Mouse (Mus musculus) midbrain, postnatal 0 days (tissue): ENCODE results near the gene Rcan3. TPM values are rescaled to one million over a fixed set of nuclear protein-coding genes. Genes with fewer than 3 reads are reported as not detected.
A peak's percentile ranks its signal among the peaks of the same experiment; 100 is the strongest.

Experiments
- ATAC-seq: fragments of 200-750 bp; cut with Nextera tagmentation; 2 replicates; pipeline ENCODE4 v1.8.0; 2017; ENCODE audit warnings: moderate number of reproducible peaks, mild to moderate bottlenecking, moderate TSS enrichment, moderate library complexity; ENCODE audit not compliant: low FRiP score
- DNase-seq: peaks from one replicate; pipeline ENCODE4 v3.0.0-alpha.2; 2015; ENCODE audit warnings: low spot score
- H3K27ac ChIP-seq: fragments of 300-500 bp; sonication (generic); 2 replicates; pipeline ENCODE4 v1.5.1; 2014; ENCODE audit warnings: low read depth, mild to moderate bottlenecking, low read length, mixed read lengths
- H3K27me3 ChIP-seq: fragments of 300-500 bp; sonication (generic); 2 replicates; pipeline ENCODE4 v1.6.1; 2014; ENCODE audit warnings: low read length, control low read depth, mixed read lengths; ENCODE audit not compliant: insufficient read depth
- H3K36me3 ChIP-seq: fragments of 300-500 bp; sonication (generic); 2 replicates; pipeline ENCODE4 v1.6.1; 2014; ENCODE audit warnings: low read length, control low read depth, mixed read lengths; ENCODE audit not compliant: insufficient read depth
- H3K4me1 ChIP-seq: fragments of 300-500 bp; sonication (generic); 2 replicates; pipeline ENCODE4 v1.6.1; 2014; ENCODE audit warnings: mild to moderate bottlenecking, control low read depth, antibody characterized with exemption, low read length, mixed read lengths; ENCODE audit not compliant: insufficient read depth
- H3K4me2 ChIP-seq: fragments of 300-500 bp; sonication (generic); 2 replicates; pipeline ENCODE4 v1.6.1; 2014; ENCODE audit warnings: low read depth, mild to moderate bottlenecking, low read length, mixed read lengths; ENCODE audit not compliant: poor library complexity, severe bottlenecking
- H3K4me3 ChIP-seq: fragments of 300-500 bp; sonication (generic); 2 replicates; pipeline ENCODE4 v1.5.1; 2014; ENCODE audit warnings: low read depth, mild to moderate bottlenecking, low read length, moderate library complexity
- H3K9ac ChIP-seq: fragments of 300-500 bp; sonication (generic); replicated peaks from 2 replicates; pipeline ENCODE4 v1.6.1; 2014; ENCODE audit warnings: mild to moderate bottlenecking, low read length, moderate library complexity, mixed read lengths; ENCODE audit not compliant: poor library complexity, severe bottlenecking
- H3K9me3 ChIP-seq: fragments of 300-500 bp; sonication (generic); 2 replicates; pipeline ENCODE4 v1.6.1; 2016; ENCODE audit warnings: low read length, control low read depth
- CTCF ChIP-seq: IDR thresholded peaks from 2 replicates; pipeline ENCODE4 v1.5.1; 2016; ENCODE audit warnings: antibody characterized with exemption, mild to moderate bottlenecking
- WGBS: fragments of 180-500 bp; shearing (Covaris S2); extraction: QIAGEN DNeasy Blood & Tissue Kit; methylation state at CpG from one replicate; pipeline ENCODE4 v1.1.7; 2014; 5-methylcytosine and 5-hydroxymethylcytosine counted together
- polyA plus RNA-seq: library from polyadenylated mRNA; unstranded; fragments of >200 nt; fragmentation: Nextera tagmentation; extraction: Ambion mirVana; gene quantifications from 2 replicates; pipeline ENCODE4 v1.2.1, GENCODE M21; 2015
- total RNA-seq: library from RNA; depleted of rRNA; stranded (reverse); fragments of >200 nt; gene quantifications from 2 replicates; pipeline ENCODE4 v1.2.3, GENCODE M21; 2014

Gene Rcan3
- total and polyA plus RNA-seq, 2 experiments from 2014 or later: 67.7 to 89.6 TPM

- no peaks in the 10 kb centered on the region for H3K36me3 ChIP-seq
- H3K4me3 ChIP-seq: no peak overlapping the region
- H3K27ac ChIP-seq: no peak overlapping the region
- H3K9me3 ChIP-seq: no peaks in the 10 kb centered on the region
- no peak for TF ChIP-seq CTCF
- WGBS: 64% methylated on average over 5 of the region's 5 CpGs
- no peak overlapping the region for H3K4me2 ChIP-seq
- H3K9ac ChIP-seq: no peak overlapping the region
- ATAC-seq: no peak
- peak; percentile 24 for DNase-seq
- H3K4me1 ChIP-seq: no peaks in the 10 kb centered on the region
- no peaks in the 10 kb centered on the region for H3K27me3 ChIP-seq
Measured at GRCm38 (mm10) chr4:135406180-135406579, 27.5 kb downstream of the Rcan3 start.

- ATAC-seq: no peak
- 94% methylated on average over 2 of the region's 2 CpGs for WGBS
- H3K9ac ChIP-seq: no peak overlapping the region
- H3K9me3 ChIP-seq: no peaks in the 10 kb centered on the region
- no peak overlapping the region for H3K27ac ChIP-seq
- no peak overlapping the region for H3K4me3 ChIP-seq
- no peak for TF ChIP-seq CTCF
- DNase-seq: no peak
- no peak overlapping the region for H3K4me2 ChIP-seq
- H3K36me3 ChIP-seq: no peaks in the 10 kb centered on the region
- H3K27me3 ChIP-seq: peaks cover 4% of the 10 kb centered on the region; the same call in 1 of the 2 replicates
- no peaks in the 10 kb centered on the region for H3K4me1 ChIP-seq
Measured at GRCm38 (mm10) chr4:135404916-135405315, 28.7 kb downstream of the Rcan3 start.

GRCm38 (mm10) chr4:135404048-135404447, 29.6 kb downstream of the Rcan3 start:
- H3K9ac ChIP-seq: no peak overlapping the region
- WGBS: 84% methylated on average over 10 of the region's 10 CpGs
- H3K4me1 ChIP-seq: no peaks in the 10 kb centered on the region
- peaks cover 8% of the 10 kb centered on the region for H3K27me3 ChIP-seq
- no peak for TF ChIP-seq CTCF
- no peaks in the 10 kb centered on the region for H3K36me3 ChIP-seq
- no peak overlapping the region for H3K4me3 ChIP-seq
- H3K4me2 ChIP-seq: no peak overlapping the region
- H3K27ac ChIP-seq: no peak overlapping the region
- no peak for DNase-seq
- no peaks in the 10 kb centered on the region for H3K9me3 ChIP-seq
- ATAC-seq: no peak

GRCm38 (mm10) chr4:135401881-135402280, 31.8 kb downstream of the Rcan3 start:
- Histone ChIP-seq H3K36me3 (no peaks in the 10 kb centered on the region), H3K4me3 (no peak overlapping the region), H3K27ac (no peak overlapping the region), H3K9ac (no peak overlapping the region), H3K27me3 (peaks cover 22% of the 10 kb centered on the region), H3K9me3 (no peaks in the 10 kb centered on the region), H3K4me2 (no peak overlapping the region), H3K4me1 (no peaks in the 10 kb centered on the region)
- no peak for DNase-seq
- no peak for TF ChIP-seq CTCF
- 9% methylated on average over 7 of the region's 7 CpGs for WGBS
- ATAC-seq: no peak

GRCm38 (mm10) chr4:135397991-135398390, 35.7 kb downstream of the Rcan3 start, which contains the start of gene Ncmap:
Gene Ncmap, minus strand, starts transcription at chr4:135398227.
- H3K4me3 ChIP-seq: peak within 1 kb of the TSS; percentile 27
- peaks cover 27% of the 10 kb centered on the region for H3K27me3 ChIP-seq
- ATAC-seq (no peak), DNase-seq (no peak)
- H3K9ac ChIP-seq: 0 out of 2 replicates have a peak within 1 kb of the TSS, but pooled peaks have one; percentile 24
- no peaks in the 10 kb centered on the region for H3K9me3 ChIP-seq
- H3K36me3 ChIP-seq: no peaks in the 10 kb centered on the region
- H3K4me1 ChIP-seq: no peaks in the 10 kb centered on the region
- WGBS: under 1% methylated on average over 29 of the region's 29 CpGs
- no peak within 1 kb of the TSS for H3K27ac ChIP-seq
- TF ChIP-seq CTCF: no peak
- peak within 1 kb of the TSS; percentile 46 for H3K4me2 ChIP-seq

- Histone ChIP-seq H3K27ac (no peak overlapping the region), H3K4me1 (no peaks in the 10 kb centered on the region), H3K36me3 (no peaks in the 10 kb centered on the region), H3K9ac (no peak overlapping the region), H3K27me3 (peaks cover 27% of the 10 kb centered on the region), H3K4me3 (peak overlapping the region; percentile 27; the same call in 1 of the 2 replicates), H3K9me3 (no peaks in the 10 kb centered on the region), H3K4me2 (peak overlapping the region; percentile 46)
- WGBS: 9% methylated on average over 16 of the region's 16 CpGs
- no peak for ATAC-seq
- no peak for TF ChIP-seq CTCF
- no peak for DNase-seq
Measured at GRCm38 (mm10) chr4:135397551-135397950, 36.1 kb downstream of the Rcan3 start.
